Mouse (Mus musculus) yolk sac, embryonic 10.5 days (tissue): ENCODE results near the gene Tas2r105.

ENCODE experiments used
- DNase-seq: peaks from one replicate; pipeline ENCODE4 v3.0.0-alpha.2; 2017; ENCODE audit warnings: low spot score

The Tas2r105 gene

GRCm38 (mm10) chr6:131687395-131687794, at the start of gene Tas2r105:
Tas2r105 (minus strand) TSS chr6:131687495.
- DNase-seq = no peak

DNA sequence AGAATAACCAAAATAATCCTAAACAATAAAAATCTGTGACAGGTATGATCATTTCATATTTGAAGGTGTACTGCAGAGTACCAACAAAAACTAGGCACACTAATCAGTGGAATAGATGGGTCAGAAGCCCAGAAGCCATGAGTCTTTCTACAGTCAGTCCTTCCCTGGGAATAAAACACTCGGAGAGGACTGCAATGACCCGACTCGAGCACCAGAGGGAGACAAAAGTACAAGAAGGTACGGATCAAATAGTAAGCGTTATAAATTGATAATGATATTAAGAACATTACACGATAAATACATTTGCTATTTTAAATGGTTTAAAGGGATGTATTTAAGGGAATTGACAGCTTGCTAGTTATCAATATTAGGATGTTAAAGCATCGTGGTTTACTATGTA, 25.5 kb upstream of the Tas2r105 start:
- no peak for DNase-seq

- DNase-seq = no peak
Measured at GRCm38 (mm10) chr6:131689963-131690362, 2.7 kb upstream of the Tas2r105 start, which contains the start of gene Tas2r114. Tas2r114 (minus strand) TSS chr6:131690063.

DNA sequence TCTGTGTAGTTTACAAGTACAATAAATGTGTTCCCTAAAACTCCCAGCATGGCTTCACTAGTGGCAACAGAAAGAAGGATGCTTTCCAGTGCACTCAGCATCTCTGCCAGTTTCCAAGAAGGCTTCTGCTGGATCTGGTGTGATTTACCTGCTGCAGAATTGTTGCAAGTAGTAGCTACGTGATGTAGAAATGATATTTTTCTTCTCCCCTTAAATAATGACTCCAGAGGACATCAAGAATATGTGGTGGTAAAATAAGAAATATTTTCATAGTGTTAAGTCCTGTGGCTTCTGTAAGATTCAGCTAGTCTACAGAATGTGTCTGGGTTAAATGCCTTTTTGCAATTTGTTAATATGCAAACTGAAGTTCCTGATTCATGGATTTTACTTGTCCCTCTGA, 1.7 kb downstream of the Tas2r105 start, which contains the start of gene Tas2r104:
Tas2r104 (minus strand) TSS at position 101 of the 400 bp plus-strand sequence.
- no peak for DNase-seq

- no peak for DNase-seq
Measured at GRCm38 (mm10) chr6:131678786-131679185, 8.5 kb downstream of the Tas2r105 start, which contains the start of gene Tas2r106. Tas2r106 (minus strand) TSS chr6:131678886.

DNA sequence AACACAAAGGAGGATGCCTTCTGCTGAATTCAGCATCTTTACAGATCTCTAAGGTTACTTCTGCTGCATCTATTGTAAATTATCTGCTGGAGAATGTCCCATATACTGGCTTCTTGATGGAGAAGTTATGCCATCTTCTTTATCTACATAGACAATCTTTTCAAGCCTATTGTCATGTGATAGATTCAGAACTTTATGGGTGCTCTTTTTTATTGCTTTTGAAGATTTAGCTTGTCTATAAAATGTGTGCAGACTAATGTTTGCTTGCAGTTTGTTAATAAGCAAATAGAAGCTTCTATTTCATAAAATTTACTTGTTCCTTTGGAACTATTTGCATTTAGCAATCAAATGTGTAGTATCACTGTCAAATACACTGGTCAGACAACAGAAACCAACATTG, 27.2 kb downstream of the Tas2r105 start, which contains the start of gene Tas2r107:
Tas2r107 (minus strand) TSS at position 101 of the 400 bp plus-strand sequence.
- DNase-seq = no peak
